Mouse (Mus musculus) left cerebral cortex, postnatal 36 days (tissue): ENCODE results near the gene Gm5788. TPM values are rescaled to one million over a fixed set of nuclear protein-coding genes. Genes with fewer than 3 reads are reported as not detected.
"Not testable (repeated sequence)": the region's sequence is repeated elsewhere in the genome, so short reads cannot be mapped to it uniquely, and the experiment has no call there.

ENCODE experiments used
- DNase-seq, 2 experiments: peaks; one replicate each; pipeline ENCODE4 v3.0.0; 2021 to 2022; ENCODE audit warnings: low spot score in 2 of 2, mixed read lengths in 1 of 2
- intact Hi-C: fragments of 180-260 bp; cut with DNase I; formaldehyde crosslinking; loops from one replicate; pipeline ENCODE4 v1.15.1; 2025
- total RNA-seq, 2 experiments: library from RNA; stranded (reverse); gene quantifications; 2 replicates each; pipeline ENCODE4 v1.2.3; 2021

The Gm5788 gene
- total RNA-seq, result not detected

DNA sequence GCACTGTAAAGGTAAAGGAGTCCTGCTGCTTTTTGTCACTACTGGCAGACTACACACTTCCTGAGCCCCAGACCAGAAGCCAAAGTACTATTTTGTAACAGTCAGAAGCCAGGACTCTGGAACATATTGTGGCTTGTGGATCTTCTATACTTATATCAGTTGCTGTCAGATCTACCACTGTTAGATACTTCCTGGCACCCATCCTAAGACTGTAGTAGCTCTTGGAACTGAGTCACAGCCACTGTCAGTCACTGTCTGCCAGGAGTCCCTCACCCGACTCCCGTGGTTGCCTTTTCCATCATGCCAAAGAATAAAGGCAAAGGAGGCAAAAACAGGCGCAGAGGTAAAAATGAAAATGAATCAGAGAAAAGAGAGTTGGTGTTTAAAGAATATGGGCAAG lies at the start of gene Gm5788:
TSS of gene Gm5788 (plus strand) at position 301 of the 400 bp plus-strand sequence.
- DNase-seq, intact Hi-C loops: not testable (repeated sequence)

DNA sequence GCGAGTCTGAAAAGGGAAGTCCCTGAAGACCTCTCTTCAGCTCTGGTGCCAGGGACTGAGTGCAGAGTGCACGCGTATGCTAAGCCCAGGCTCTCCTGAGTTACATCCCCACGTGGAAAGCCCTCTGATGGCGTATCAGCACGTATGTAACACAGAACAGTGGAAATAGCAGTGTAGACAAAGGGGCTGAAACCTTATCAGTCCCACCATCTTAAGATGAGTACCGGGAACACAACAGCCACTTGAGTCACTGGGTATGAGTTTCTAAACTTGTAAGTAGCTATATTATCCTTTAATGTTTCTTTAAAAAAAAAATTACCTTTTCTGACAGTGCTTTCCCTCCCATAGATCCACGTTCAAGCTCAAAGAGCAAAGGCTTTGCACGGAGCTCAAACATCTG lies 45.1 kb upstream of the Gm5788 start:
- DNase-seq, result no peak
- intact Hi-C loops, result no loop called here

DNA sequence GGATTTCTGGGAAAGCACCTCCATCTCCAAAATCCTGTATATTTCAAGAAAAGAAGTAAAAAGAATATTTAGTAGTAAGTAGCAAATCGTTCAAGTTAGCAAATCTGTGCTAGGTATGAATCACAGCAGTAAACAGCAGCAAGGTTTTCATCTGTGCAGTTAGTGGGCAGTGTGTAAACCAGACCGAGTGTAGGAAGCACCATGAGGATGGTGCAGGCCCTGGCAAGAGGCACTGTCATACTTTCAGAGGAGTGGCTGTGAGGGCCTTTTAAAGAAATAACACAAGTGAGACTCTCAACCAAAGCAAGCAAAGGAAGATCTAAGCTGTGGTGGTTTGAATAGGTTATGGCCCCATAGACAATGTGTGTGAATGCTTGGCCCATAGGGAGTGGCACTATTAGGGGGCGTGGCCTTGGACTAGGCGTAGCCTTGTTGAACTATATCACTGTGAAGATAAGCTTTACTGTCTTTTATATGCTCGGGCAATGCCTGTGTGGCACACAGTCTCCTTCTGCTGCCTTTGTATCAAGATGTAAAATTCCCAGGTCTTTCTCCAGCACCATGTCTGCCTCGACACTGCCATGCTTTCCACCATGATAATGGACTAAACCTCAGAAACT lies 29.7 kb upstream of the Gm5788 start:
- intact Hi-C loops, result no loop called here
- DNase-seq, result no peak

DNA sequence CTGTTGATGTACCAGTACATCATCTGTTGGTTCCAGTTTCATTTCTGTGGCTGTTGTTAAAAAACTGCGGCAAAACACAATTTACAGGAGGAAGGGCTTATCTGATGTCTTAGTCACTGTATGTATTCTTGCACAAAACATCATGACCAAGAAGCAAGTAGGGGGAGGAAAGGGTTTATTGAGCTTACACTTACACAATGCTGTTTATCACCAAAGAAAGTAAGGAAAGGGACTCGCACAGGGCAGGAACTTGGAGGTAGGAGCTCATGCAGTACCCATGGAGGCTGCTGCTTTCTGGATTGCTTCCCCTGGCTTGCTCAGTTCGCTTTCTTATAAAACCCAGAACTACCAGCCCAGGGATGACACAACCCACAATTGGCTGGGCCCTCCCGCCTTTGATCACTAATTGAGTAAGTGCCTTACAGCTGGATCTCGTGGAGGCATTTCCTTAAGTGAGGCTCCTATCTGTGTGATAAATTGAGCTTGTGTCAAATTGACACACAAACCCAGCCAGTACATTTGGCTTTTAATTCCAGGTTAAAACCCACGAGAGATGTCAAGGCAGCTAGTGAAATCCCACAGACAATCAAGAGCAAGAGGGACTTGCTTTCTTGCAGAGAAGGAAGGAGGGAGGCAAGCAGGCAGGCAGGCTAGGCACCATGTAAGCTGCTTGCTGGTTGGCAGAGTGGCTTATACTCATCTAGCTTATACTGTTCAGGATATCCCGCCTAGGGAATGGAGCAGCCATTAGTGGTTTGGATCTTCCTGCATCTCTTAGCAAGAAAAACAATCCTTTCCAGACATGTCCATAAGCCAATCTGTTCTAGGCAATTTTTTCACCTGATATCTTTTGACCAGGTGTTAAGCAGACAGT lies 24.0 kb upstream of the Gm5788 start:
- intact Hi-C loops, result loop anchor here (2.0 kb wide), 1 partner anchor 26 kb away; the partner anchor contains the start of gene Alkbh1
- DNase-seq, result no peak

DNA sequence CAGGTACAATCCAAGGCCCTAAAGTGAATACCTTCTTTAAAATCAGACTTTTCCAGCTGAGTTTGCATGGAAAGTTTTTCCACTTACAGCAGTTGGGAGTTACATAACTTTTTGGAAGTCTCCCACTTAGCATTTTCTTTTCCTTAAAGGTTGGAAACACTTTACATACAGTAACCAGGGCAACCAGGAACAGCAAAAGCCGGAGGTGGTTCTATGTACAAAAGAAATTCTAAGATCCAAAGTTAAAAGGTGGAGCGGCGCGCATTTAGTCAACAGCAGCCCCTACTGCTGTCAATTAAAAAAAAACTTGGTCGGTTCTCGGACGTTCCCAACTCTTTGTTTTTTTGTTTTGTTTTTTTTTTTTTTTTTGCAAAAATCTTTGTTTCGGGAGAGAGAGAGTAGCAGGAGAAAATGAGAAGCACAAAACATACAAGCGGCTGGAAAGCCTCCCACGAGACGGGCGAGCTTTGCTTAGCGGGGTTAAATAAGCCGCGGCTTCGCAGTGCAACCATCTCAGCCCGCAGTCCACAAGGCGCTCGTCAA lies 23.0 kb upstream of the Gm5788 start:
- intact Hi-C loops, result loop anchor here (2.0 kb wide), 1 partner anchor 27 kb away; the partner anchor contains the start of gene Alkbh1
- DNase-seq, result no peak

DNA sequence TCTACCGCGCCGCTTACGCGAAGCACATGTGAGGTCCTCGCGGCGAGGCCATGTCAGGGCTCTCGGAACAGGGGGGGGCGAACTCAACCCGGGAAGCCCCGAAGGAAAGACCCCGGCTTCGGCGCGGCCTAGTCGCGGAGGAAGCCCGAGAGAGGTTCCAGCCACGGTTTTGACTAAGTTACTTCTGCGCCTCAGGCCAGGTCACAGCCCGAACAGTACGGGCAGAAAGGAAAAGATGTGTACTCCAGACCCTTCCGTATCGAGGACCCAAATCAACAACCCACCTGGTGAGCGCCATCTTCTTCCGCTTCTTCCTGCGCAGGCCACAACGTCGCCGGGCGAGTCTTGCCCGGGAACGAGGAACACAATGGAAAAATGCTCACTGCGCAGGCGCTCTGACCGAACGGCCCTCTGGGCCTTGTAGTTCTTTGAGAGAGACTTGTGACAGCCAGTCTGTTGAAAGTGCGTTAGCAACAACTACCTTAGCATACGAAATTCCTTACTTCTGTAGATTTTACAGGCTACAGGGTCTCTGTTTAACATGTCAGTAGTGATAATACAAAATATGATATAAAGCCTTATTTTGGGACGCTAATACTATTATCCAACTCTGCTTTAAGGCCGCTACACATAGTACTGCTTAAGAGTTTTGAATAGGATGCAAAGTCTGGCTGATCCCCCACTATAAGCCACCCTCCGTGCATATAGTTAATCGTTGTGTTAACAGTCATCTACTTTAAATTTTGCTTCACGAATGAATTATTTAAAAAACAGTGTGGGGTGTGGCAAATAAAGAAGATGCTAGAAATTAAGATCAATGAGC lies 22.3 kb upstream of the Gm5788 start, which contains the start of gene Snw1:
TSS of gene Snw1 (minus strand) at position 311 of the 823 bp plus-strand sequence.
- DNase-seq, result peak; percentile 95
- intact Hi-C loops, result loop anchor here (2.0 kb wide), 1 partner anchor 27 kb away; the partner anchor contains the start of gene Alkbh1

DNA sequence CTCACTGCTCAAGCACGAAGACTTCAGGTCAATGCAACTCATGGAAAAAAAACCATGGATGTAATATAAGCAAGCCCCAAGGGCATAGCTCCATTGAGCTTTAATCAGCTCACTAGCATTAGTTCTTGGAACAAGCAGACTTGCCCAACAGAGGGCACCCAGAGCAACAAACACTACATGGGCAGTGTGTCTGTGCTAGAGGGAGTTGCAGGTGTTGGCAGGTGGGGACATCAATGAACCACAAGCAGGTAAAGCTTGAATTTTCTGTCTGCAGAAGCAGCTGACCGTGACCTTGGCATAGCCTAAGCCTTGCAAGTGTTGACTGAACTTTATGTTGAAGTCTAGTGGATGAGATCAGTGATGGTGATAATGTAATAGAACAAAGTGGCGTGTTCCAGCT lies 19.8 kb upstream of the Gm5788 start:
- intact Hi-C loops, result no loop called here
- no peak for DNase-seq

DNA sequence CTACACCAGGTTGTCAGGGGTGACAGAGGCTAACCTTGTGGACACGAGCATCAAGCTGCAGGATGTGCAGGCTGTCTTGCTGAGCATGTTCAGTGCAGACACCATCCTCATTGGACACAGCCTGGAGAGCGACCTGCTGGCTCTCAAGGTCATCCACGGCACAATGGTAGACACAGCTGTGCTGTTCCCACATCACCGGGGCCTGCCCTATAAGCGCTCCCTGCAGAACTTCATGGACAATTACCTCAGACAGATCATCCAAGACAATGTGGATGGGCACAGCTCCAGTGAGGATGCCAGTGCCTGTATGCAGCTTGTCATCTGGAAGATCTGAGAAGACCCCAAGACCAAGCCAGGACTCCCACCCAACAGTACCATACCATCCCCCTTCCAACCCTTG lies 12.0 kb upstream of the Gm5788 start:
- DNase-seq, intact Hi-C loops: not testable (repeated sequence)

DNA sequence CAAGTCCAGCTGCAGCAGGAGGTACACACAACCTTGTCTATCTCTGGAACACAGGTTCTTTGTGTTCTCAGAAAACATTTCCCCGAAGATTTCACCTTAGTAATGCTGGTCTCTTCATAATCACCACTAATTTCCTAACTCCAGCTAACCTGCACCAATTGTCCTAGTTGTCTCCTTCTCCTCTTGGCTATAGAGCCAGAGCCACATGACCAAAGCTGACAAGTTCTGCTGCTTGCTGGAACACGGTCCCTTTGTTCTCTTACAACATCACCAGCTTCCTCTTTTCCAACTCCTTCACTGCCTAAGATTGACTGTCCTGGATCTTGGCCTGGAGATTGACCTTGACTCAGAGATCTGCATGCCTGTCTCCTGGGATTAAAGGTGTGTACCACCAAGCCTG lies 5.8 kb upstream of the Gm5788 start:
- DNase-seq, intact Hi-C loops: not testable (repeated sequence)

DNA sequence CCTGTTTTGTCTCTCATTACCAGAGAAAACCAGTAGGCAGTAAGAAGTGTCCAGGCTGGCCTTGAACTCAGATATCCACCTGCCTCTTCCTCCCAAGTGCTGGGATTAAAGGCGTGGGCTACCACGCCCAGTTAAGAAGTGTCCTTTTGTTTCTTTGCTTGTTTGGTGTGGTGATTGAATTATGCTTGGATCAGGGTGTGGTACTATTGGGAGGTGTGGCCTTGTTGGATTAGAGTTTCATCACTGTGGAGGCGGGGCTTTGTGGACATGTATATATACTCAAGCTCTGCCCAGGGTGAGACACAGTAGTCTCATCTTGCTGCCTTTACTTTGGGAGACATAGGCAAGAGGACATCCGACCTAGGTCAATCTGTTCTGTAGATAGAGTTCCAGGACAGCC lies 19.5 kb downstream of the Gm5788 start, which contains the start of gene Gm8300:
TSS of gene Gm8300 (plus strand) at position 301 of the 400 bp plus-strand sequence.
- DNase-seq, intact Hi-C loops: not testable (repeated sequence)

DNA sequence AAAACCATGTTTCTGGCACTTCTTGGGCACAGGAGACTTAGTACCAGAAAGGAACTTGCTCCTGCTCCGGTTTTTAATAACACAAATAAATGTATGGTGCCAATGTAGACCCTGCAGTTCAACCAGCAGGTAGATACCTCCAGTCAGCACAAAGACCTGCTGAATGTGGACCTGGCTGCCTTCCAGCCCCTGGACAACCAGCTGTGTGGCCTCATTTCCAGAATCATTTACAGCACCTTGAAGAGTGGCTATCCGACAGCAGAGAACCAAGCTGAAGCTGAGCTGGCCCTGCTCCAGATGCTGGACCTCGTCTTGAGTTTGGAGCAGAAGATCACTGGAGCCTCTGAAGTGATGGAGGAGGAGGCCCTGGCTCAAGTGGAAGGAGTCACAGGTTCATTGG lies 25.1 kb downstream of the Gm5788 start:
- intact Hi-C loops, DNase-seq: not testable (repeated sequence)

DNA sequence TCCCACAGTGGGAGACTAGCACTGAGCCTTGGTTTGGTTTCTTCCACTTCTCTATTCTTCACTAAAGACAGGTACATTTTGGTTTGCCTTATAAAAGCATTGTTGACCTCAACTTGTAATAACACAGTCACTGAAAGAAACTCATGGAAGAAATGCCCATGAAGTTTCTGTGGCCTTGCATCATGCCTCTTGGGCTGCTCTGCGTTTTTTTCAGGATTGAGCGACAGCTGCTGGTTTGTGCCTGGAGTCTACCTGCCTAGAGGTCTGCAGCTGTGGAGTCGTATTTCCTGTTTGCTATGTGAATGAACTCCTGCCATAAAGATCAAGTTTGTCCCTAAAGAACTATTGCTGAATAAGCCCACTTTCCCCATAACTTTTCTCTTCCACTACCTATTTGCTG lies 49.4 kb downstream of the Gm5788 start:
- intact Hi-C loops, result no loop called here
- no peak for DNase-seq

Other genes starting within 250 kb of the Gm5788 start
- 10 to 100 TPM; 52.1 to 58.6 TPM for gene Vipas39, start 228.5 kb upstream of the Gm5788 start, total RNA-seq
- gene Ahsa1, start 228.2 kb upstream of the Gm5788 start, total RNA-seq, result 100 to 1,000 TPM; 173 to 174 TPM
- under 1 TPM in 1 of 2 experiments, not detected in 1; 0.32 TPM for gene Ism2, start 195.0 kb upstream of the Gm5788 start, total RNA-seq
- gene Sptlc2, start 106.4 kb upstream of the Gm5788 start, total RNA-seq, result 10 to 100 TPM; 33.7 to 34.1 TPM
- gene Slirp, start 50.8 kb upstream of the Gm5788 start, total RNA-seq, result 10 to 100 TPM; 92.2 to 97.3 TPM
- gene Alkbh1, start 50.7 kb upstream of the Gm5788 start, total RNA-seq, result 10 to 100 TPM; 14.6 to 19.0 TPM
- 10 to 100 TPM; 64.7 to 73.8 TPM for gene Snw1, start 22.4 kb upstream of the Gm5788 start, total RNA-seq
- gene Gm8300, start 19.6 kb downstream of the Gm5788 start, total RNA-seq, result not detected
- not detected for gene Oog1, start 108.0 kb downstream of the Gm5788 start, total RNA-seq
- not detected for gene Gm4027, start 124.1 kb downstream of the Gm5788 start, total RNA-seq
- gene Gm16381, start 149.9 kb downstream of the Gm5788 start, total RNA-seq, result not detected